In the genomic region with DNA sequence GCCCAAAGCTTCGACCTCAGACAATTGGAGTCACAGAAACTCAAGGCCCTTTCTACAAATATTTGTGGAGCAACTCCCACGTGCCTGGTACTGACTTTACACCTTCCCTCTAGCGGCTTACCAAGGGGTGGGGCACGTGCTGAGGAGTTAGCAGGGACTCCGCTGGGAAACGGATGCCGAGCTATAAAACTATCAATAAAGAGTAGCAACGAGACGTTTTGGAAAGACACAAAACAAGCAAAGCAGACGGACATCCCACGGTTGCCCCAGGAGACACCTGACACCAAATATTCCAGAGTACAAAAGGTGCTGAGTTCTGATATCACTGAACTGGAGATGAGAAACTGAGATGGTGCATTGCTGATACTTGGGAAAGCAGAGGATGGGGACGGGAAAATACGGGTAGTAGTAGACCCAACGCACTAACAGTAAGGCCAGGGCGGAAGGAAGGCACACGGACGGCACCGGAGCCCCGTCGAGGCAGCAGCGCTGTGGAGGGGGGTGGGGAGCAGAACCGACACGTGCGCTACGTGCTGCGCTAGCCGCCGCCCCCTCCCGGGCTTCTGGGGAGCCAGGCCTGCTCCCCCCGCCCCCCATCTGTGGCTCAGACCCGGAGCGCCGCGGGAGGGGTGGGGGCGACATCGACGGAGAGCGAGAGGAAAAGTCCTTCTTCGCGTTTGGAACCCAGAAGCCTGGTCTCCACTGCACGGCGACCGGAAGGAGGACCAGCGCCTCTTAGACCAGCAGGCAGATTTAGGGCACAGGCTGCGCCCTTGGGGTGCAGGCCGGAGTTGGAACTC, we compare ENCODE assay signal across 8 mouse cellular contexts. TPM values are rescaled to one million over a fixed set of nuclear protein-coding genes. Genes with fewer than 3 reads are reported as not detected.
DNase-seq lines count a peak whose midpoint lies in the region; ATAC-seq lines count a peak whose summit lies in the region.

No protein-coding gene starts in this region.

- peak overlapping the region; percentile 62 to 74 for H3K4me3 ChIP-seq in heart, embryonic 14.5 days (ENCODE audit: control insufficient read depth in 1 of 2, insufficient read depth in 1 of 2, low read depth in 1 of 2, low read length in 2 of 2)
- H3K4me3 ChIP-seq in liver, embryonic 16.5 days (ENCODE audit: low read depth, low read length), result peak overlapping the region; percentile 75

- 0 out of 2 replicates have a peak, but pooled peaks cover 3% of the 10 kb centered on the region for H3K27me3 ChIP-seq in heart, embryonic 14.5 days (ENCODE audit: control insufficient read depth, insufficient read depth, low read length)
- H3K27me3 ChIP-seq in liver, embryonic 16.5 days (ENCODE audit: control insufficient read depth, insufficient read depth, low read depth, low read length), result no peaks in the 10 kb centered on the region

- H3K4me1 ChIP-seq in heart, embryonic 14.5 days (ENCODE audit: control insufficient read depth in 2 of 2, insufficient read depth in 2 of 2, low read length in 2 of 2), result peaks cover 8 to 10% of the 10 kb centered on the region in 2 experiments; a peak in 2 of 4 replicates
- peaks cover 24% of the 10 kb centered on the region for H3K4me1 ChIP-seq in liver, embryonic 16.5 days (ENCODE audit: control insufficient read depth, low read depth, low read length)

- no peaks in the 10 kb centered on the region for H3K9me3 ChIP-seq in heart, embryonic 14.5 days (ENCODE audit: control insufficient read depth, low read length)
- no peaks in the 10 kb centered on the region for H3K9me3 ChIP-seq in liver, embryonic 16.5 days (replicated peaks; ENCODE audit: control insufficient read depth, low read length)

- H3K27ac ChIP-seq in heart, embryonic 14.5 days (replicated peaks in 1 of 2; ENCODE audit: control insufficient read depth in 1 of 2, insufficient read depth in 1 of 2, low read depth in 2 of 2, low read length in 2 of 2), result peak overlapping the region; percentile 73 to 90
- no peak overlapping the region; the same call in 1 of the 2 replicates for H3K27ac ChIP-seq in liver, embryonic 16.5 days (ENCODE audit: low read length)

- H3K9ac ChIP-seq in heart, embryonic 14.5 days (ENCODE audit: low read length), result peak overlapping the region; percentile 84
- H3K9ac ChIP-seq in liver, embryonic 16.5 days (ENCODE audit: low read depth, low read length), result peak overlapping the region; percentile 73

- peak overlapping the region; percentile 98 for H3K4me2 ChIP-seq in heart, embryonic 14.5 days (ENCODE audit: low read length)
- H3K4me2 ChIP-seq in liver, embryonic 16.5 days (ENCODE audit: low read depth, low read length), result peak overlapping the region; percentile 91

- peak; percentile 56 for DNase-seq in layer of hippocampus, adult 11-12 months (ENCODE audit: low spot score)
- no peak for DNase-seq in layer of hippocampus, adult 9-10 months (ENCODE audit: low spot score)
- peak; percentile 70 for DNase-seq in embryo, embryonic 11 days
- DNase-seq in kidney, postnatal 25 days, result peak; percentile 37 to 69
- peak; percentile 5 to 17 for DNase-seq in natural killer cell, adult 2 months (ENCODE audit: low spot score in 2 of 2)
- DNase-seq in thymus, adult 18-20 months, result peak; percentile 65 to 68

- H3K36me3 ChIP-seq in heart, embryonic 14.5 days (ENCODE audit: control insufficient read depth, insufficient read depth, low read length), result no peaks in the 10 kb centered on the region
- H3K36me3 ChIP-seq in liver, embryonic 16.5 days (ENCODE audit: control insufficient read depth, insufficient read depth), result no peaks in the 10 kb centered on the region

- peak; percentile 0; the same call in 1 of the 2 replicates for ATAC-seq in heart, embryonic 14.5 days (ENCODE audit: insufficient number of reproducible peaks, insufficient read depth, low FRiP score, low read depth)
- peak; percentile 8; the same call in 1 of the 2 replicates for ATAC-seq in liver, embryonic 16.5 days (ENCODE audit: low read depth)

- WGBS in heart, embryonic 14.5 days, result under 1% methylated on average over 46 of the region's 46 CpGs
- WGBS in liver, embryonic 16.5 days (ENCODE audit: insufficient replicate concordance), result 2% methylated on average over 44 of the region's 46 CpGs

RNA-seq across cellular contexts. Expression of a gene that starts 3.9 kb away (rescaled TPM):
- polyA plus RNA-seq in heart, embryonic 14.5 days (2014; fragmentation: Nextera tagmentation; extraction: Ambion mirVana), result 33.6 and 38.6 TPM in 2 replicates
- 5.5 and 5.6 TPM in 2 replicates for polyA plus RNA-seq in liver, embryonic 16.5 days (2015; fragmentation: Nextera tagmentation; extraction: Ambion mirVana)

RNA-seq across cellular contexts. Expression of a gene that starts 6.6 kb away (rescaled TPM):
- not detected in 2 replicates for polyA plus RNA-seq in heart, embryonic 14.5 days (2014; fragmentation: Nextera tagmentation; extraction: Ambion mirVana)
- not detected in 2 replicates for polyA plus RNA-seq in liver, embryonic 16.5 days (2015; fragmentation: Nextera tagmentation; extraction: Ambion mirVana)
